Mouse (Mus musculus): Measurements from ENCODE around the gene Arhgap22. TPM values are rescaled to one million over a fixed set of nuclear protein-coding genes. Genes with fewer than 3 reads are reported as not detected.
A peak's percentile ranks its signal among the peaks of the same experiment; 100 is the strongest.

The Arhgap22 gene
- total and polyA plus RNA-seq, 3 experiments, result 1.3 to 3.0 (median 1.6) TPM

DNA sequence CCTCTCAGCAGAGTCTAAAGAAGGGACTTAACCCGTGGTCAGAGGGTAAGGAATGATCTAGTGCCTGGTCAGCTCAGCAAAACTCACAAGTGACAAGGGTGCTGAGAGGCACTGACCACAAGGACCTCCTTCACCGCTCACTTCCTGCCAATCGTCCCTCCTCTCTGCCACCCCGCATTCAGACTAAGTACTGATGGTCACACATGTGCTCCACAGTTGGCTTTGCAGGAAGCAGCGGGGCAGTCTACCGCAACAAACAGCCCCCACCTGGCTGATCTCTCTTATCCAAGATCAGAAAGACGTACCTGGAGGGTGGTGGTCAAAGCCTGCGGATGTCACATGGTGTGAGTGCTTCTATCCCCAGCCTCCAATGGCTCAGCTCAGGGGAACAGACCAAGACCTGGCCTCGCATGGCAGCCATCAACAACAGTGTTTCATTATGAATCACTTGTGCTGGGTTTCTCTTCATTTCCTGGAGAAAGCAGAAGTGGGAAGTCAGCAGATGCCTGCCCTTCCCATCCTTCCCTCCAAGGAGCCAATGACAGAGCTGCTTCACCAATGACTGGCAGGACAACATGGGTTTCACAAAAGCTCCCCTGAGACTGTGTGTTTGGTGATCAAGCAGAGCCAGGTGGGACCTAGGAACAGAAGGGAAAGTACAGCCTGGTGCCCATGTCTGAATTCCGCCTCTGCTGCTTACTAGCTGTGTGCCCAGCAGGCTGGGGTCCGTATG, 28.6 kb upstream of the Arhgap22 start, which contains the start of gene Wdfy4:
TSS of gene Wdfy4 (minus strand) at position 441 of the 733 bp plus-strand sequence.
- no peaks in the 10 kb centered on the region for H3K4me1 ChIP-seq (ENCODE audit: control insufficient read depth, insufficient read depth, low read length)
- H3K27me3 ChIP-seq (ENCODE audit: control insufficient read depth, insufficient read depth, low read length), result no peaks in the 10 kb centered on the region; the same call in 1 of the 2 replicates
- intact Hi-C loops (cut with DNase I), result no loop called here
- no peaks in the 10 kb centered on the region for H3K79me2 ChIP-seq (replicated peaks; ENCODE audit: control insufficient read depth, insufficient read depth, low read length)
- H3K36me3 ChIP-seq (ENCODE audit: control insufficient read depth, insufficient read depth, low read length), result no peaks in the 10 kb centered on the region
- H3K9ac ChIP-seq (ENCODE audit: low read depth, low read length), result no peak within 1 kb of the TSS
- TF ChIP-seq POLR2A (IDR thresholded peaks at IDR 0.05; ENCODE audit: insufficient read depth, low read depth, low read length), result no peak
- no peak for TF ChIP-seq EP300 (IDR thresholded peaks at IDR 0.05; ENCODE audit: insufficient read depth, low read depth, low read length)
- no peak for TF ChIP-seq CTCF (IDR thresholded peaks at IDR 0.05)
- H3K4me3 ChIP-seq, result no peak within 1 kb of the TSS
- H3K27ac ChIP-seq, result no peak within 1 kb of the TSS
- WGBS, result 79% methylated on average over 11 of the region's 11 CpGs
- DNase-seq, result peak; percentile 34 to 66

DNA sequence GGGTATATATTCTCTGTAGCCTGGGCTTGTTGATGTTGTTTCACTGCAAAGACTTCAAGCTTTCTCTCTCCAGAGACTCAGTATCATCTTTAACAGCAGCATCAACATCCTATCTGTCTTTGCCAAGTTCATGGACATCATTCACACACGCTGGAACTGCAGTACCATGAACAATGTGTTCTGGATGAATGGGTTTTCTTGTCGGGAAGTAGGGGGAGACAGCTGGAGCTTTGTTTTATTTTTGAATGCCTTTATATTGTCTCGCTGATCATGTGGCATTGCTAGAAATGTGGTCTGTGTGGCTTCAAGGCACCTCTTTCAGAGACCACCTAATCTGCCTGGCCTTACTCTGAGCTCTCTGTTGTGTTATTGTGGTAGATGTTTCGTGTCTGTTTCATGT, 26.6 kb upstream of the Arhgap22 start:
- Histone ChIP-seq H3K36me3 (ENCODE audit: control insufficient read depth, insufficient read depth, low read length) (no peaks in the 10 kb centered on the region), H3K27me3 (ENCODE audit: control insufficient read depth, insufficient read depth, low read length) (no peaks in the 10 kb centered on the region), H3K9ac (ENCODE audit: low read depth, low read length) (no peak overlapping the region), H3K27ac (no peak overlapping the region), H3K4me1 (ENCODE audit: control insufficient read depth, insufficient read depth, low read length) (no peaks in the 10 kb centered on the region), H3K79me2 (replicated peaks; ENCODE audit: control insufficient read depth, insufficient read depth, low read length) (no peaks in the 10 kb centered on the region), H3K4me3 (no peak overlapping the region)
- no peak for DNase-seq
- intact Hi-C loops (cut with DNase I), result no loop called here
- TF ChIP-seq EP300 (IDR thresholded peaks at IDR 0.05; ENCODE audit: insufficient read depth, low read depth, low read length), result no peak
- TF ChIP-seq POLR2A (IDR thresholded peaks at IDR 0.05; ENCODE audit: insufficient read depth, low read depth, low read length), result no peak
- TF ChIP-seq CTCF (IDR thresholded peaks at IDR 0.05), result no peak
- 45% methylated on average over 4 of the region's 4 CpGs for WGBS

DNA sequence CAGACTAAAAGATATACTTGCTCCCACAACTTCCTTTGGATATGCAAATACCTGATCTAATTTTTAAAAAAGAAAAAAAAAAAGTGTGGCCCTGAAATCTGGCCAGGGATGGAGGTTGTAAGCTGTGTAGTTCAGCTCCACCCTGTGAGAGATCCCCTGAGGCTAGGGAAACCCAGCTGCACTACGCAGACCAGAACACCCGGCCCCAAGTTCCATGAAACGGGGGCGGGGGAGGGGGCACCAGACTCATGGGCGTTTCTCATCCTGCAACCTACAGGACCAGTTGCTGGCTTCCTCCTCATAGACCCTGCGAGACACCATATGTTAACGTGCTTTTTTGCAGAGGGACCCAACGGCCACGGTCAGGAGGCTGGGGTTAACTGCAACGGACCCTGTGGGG, 24.6 kb upstream of the Arhgap22 start:
- Histone ChIP-seq H3K36me3 (ENCODE audit: control insufficient read depth, insufficient read depth, low read length) (no peaks in the 10 kb centered on the region), H3K9ac (ENCODE audit: low read depth, low read length) (no peak overlapping the region), H3K27ac (no peak overlapping the region), H3K4me3 (no peak overlapping the region), H3K27me3 (ENCODE audit: control insufficient read depth, insufficient read depth, low read length) (no peaks in the 10 kb centered on the region), H3K79me2 (replicated peaks; ENCODE audit: control insufficient read depth, insufficient read depth, low read length) (no peaks in the 10 kb centered on the region), H3K4me1 (ENCODE audit: control insufficient read depth, insufficient read depth, low read length) (no peaks in the 10 kb centered on the region)
- intact Hi-C loops (cut with DNase I), result no loop called here
- TF ChIP-seq CTCF (IDR thresholded peaks at IDR 0.05) (no peak), POLR2A (IDR thresholded peaks at IDR 0.05; ENCODE audit: insufficient read depth, low read depth, low read length) (no peak), EP300 (IDR thresholded peaks at IDR 0.05; ENCODE audit: insufficient read depth, low read depth, low read length) (no peak)
- DNase-seq, result no peak
- 69% methylated on average over 10 of the region's 10 CpGs for WGBS

DNA sequence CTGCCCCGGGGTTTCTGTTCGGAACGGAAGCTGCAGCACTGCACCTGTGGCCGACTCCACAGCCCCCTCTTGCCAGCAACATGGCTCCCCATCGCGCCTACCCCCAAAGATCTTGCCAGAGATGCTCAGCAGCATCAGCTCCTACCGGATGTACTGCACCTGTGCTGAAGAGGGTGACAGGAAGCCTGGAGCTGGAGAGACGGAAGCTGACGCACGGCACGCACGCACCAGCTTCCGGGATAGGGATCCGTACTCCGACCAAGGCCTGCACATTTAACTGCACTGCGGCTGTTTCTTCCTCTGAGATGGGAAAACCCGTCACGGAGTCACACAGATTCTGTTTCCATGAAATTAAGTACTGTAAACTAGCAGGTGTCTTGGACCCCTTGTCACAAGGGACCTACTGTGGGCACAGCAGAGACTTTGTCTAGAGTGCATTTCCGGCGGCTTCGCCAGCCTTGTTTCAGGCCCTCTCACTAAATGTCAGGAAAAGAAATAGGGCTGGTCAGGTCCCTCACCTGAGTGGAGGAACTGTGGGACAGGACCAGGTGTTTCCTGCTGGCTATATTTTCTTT, 23.9 kb upstream of the Arhgap22 start:
- H3K4me3 ChIP-seq, result no peak overlapping the region
- no peak overlapping the region for H3K9ac ChIP-seq (ENCODE audit: low read depth, low read length)
- no peak for DNase-seq
- TF ChIP-seq EP300 (IDR thresholded peaks at IDR 0.05; ENCODE audit: insufficient read depth, low read depth, low read length) (no peak), POLR2A (IDR thresholded peaks at IDR 0.05; ENCODE audit: insufficient read depth, low read depth, low read length) (no peak), CTCF (IDR thresholded peaks at IDR 0.05) (no peak)
- no peaks in the 10 kb centered on the region for H3K79me2 ChIP-seq (replicated peaks; ENCODE audit: control insufficient read depth, insufficient read depth, low read length)
- no peaks in the 10 kb centered on the region for H3K36me3 ChIP-seq (ENCODE audit: control insufficient read depth, insufficient read depth, low read length)
- no peak overlapping the region for H3K27ac ChIP-seq
- no peaks in the 10 kb centered on the region for H3K27me3 ChIP-seq (ENCODE audit: control insufficient read depth, insufficient read depth, low read length)
- no peaks in the 10 kb centered on the region for H3K4me1 ChIP-seq (ENCODE audit: control insufficient read depth, insufficient read depth, low read length)
- intact Hi-C loops (cut with DNase I), result no loop called here
- 91% methylated on average over 21 of the region's 21 CpGs for WGBS

DNA sequence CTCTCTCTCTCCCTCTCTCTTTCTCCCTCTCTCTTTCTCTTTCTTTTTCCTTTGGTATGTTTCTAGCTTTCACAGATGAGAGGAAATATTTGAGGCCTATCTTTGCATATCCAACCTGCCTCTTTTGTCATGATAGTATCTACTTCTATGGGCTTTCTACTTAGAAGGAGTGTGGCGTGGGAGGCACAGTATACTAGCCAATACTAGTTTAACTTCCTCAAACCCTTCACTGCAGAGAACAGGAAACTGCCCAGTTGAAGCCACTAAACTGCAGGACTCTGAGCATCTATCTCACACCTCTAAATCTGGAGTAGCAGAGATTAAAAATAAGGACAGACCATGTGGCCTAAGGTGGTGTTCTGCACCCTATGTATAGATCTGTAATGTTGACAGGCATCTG, 23.2 kb upstream of the Arhgap22 start:
- no peak for TF ChIP-seq CTCF (IDR thresholded peaks at IDR 0.05)
- TF ChIP-seq POLR2A (IDR thresholded peaks at IDR 0.05; ENCODE audit: insufficient read depth, low read depth, low read length), result no peak
- TF ChIP-seq EP300 (IDR thresholded peaks at IDR 0.05; ENCODE audit: insufficient read depth, low read depth, low read length), result no peak
- no peak for DNase-seq
- H3K36me3 ChIP-seq (ENCODE audit: control insufficient read depth, insufficient read depth, low read length), result no peaks in the 10 kb centered on the region
- no peaks in the 10 kb centered on the region for H3K27me3 ChIP-seq (ENCODE audit: control insufficient read depth, insufficient read depth, low read length)
- 76% methylated on average over 1 of the region's 1 CpGs for WGBS
- no peaks in the 10 kb centered on the region for H3K79me2 ChIP-seq (replicated peaks; ENCODE audit: control insufficient read depth, insufficient read depth, low read length)
- no peaks in the 10 kb centered on the region for H3K4me1 ChIP-seq (ENCODE audit: control insufficient read depth, insufficient read depth, low read length)
- intact Hi-C loops (cut with DNase I), result no loop called here
- H3K4me3 ChIP-seq, result no peak overlapping the region
- no peak overlapping the region for H3K27ac ChIP-seq
- H3K9ac ChIP-seq (ENCODE audit: low read depth, low read length), result no peak overlapping the region

DNA sequence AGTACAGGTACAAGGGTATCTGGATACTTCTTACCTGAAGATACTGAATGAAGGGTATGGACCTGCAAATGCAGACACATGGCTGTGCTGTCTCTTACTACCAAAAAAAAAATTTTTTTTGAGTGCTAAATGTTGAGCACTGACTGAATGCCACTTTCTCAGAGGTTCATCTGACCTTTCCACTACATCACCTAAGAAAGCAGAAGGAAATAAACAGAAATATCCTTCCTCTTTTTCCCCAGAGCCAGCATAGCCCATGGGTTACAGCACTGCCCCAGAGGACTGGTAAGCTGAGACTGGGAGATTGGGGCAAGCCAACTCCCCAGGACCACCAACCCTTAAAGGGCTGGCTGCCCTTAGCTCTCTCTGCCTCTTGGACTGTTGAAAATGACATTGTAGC, 20.1 kb upstream of the Arhgap22 start:
- Histone ChIP-seq H3K9ac (ENCODE audit: low read depth, low read length) (no peak overlapping the region), H3K4me3 (no peak overlapping the region), H3K36me3 (ENCODE audit: control insufficient read depth, insufficient read depth, low read length) (no peaks in the 10 kb centered on the region), H3K27me3 (ENCODE audit: control insufficient read depth, insufficient read depth, low read length) (no peaks in the 10 kb centered on the region), H3K4me1 (ENCODE audit: control insufficient read depth, insufficient read depth, low read length) (no peaks in the 10 kb centered on the region), H3K27ac (no peak overlapping the region), H3K79me2 (replicated peaks; ENCODE audit: control insufficient read depth, insufficient read depth, low read length) (no peaks in the 10 kb centered on the region)
- intact Hi-C loops (cut with DNase I), result no loop called here
- no peak for DNase-seq
- TF ChIP-seq POLR2A (IDR thresholded peaks at IDR 0.05; ENCODE audit: insufficient read depth, low read depth, low read length) (no peak), CTCF (IDR thresholded peaks at IDR 0.05) (no peak), EP300 (IDR thresholded peaks at IDR 0.05; ENCODE audit: insufficient read depth, low read depth, low read length) (no peak)

Measured in heart, adult 2 months (tissue).